Mouse (Mus musculus) G1E (cell line): ENCODE results near the gene B3gnt7.

Source experiments
- CTCF ChIP-seq: IDR thresholded peaks from 2 replicates; pipeline ENCODE4 v1.5.1; 2012; ENCODE audit warnings: low read depth, low read length, inconsistent platforms, mixed read lengths
- GATA1 ChIP-seq: IDR thresholded peaks from 2 replicates; pipeline ENCODE4 v1.6.1; 2012; ENCODE audit warnings: borderline replicate concordance, low read length, inconsistent platforms, mixed read lengths
- TAL1 ChIP-seq: conservative IDR thresholded peaks from 2 replicates; pipeline ENCODE4 v1.6.1; 2012; ENCODE audit warnings: low read depth, low read length, inconsistent platforms, mixed read lengths

DNA sequence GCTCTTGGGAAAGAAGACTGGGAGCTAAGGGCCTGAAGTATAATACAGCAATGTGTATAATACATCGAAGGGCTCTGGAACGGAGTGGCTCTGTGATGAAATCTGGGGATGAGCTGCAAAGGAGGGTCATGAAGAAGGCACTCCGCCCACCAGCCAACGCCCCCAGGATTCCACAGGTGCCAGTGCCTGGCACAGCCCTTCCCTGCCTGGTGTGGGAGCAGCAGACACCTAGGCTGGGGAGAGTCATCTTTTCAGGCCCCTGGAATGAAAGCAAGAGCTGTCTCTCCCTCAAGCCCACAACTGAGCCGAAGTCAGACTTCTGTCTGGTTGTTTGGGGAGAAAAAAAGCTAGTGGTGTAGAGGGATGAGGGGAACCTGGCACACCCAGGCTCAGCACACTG lies 25.6 kb upstream of the B3gnt7 start:
- no peak for TF ChIP-seq CTCF
- no peak for TF ChIP-seq TAL1
- TF ChIP-seq GATA1 = no peak
